Mouse (Mus musculus) midbrain, embryonic 14.5 days (tissue): Measurements from ENCODE around the gene Pacsin3. TPM values are rescaled to one million over a fixed set of nuclear protein-coding genes. Genes with fewer than 3 reads are reported as not detected.
A peak's percentile ranks its signal among the peaks of the same experiment; 100 is the strongest.
"Not testable (repeated sequence)": the region's sequence is repeated elsewhere in the genome, so short reads cannot be mapped to it uniquely, and the experiment has no call there.

ENCODE experiments used
- ATAC-seq: fragments of 200-750 bp; cut with Nextera tagmentation; 2 replicates; pipeline ENCODE4 v1.8.0; 2017; ENCODE audit warnings: moderate number of reproducible peaks, moderate library complexity; ENCODE audit not compliant: low FRiP score, low TSS enrichment
- DNase-seq: peaks from one replicate; pipeline ENCODE4 v3.0.0-alpha.2; 2015
- H3K27ac ChIP-seq: fragments of 300-500 bp; sonication (generic); replicated peaks from 2 replicates; pipeline ENCODE4 v1.5.1; 2014; ENCODE audit warnings: mild to moderate bottlenecking, low read depth, low read length, moderate library complexity
- H3K27me3 ChIP-seq: fragments of 300-500 bp; sonication (generic); 2 replicates; pipeline ENCODE4 v1.6.1; 2014; ENCODE audit warnings: low read length, control low read depth, mixed read lengths; ENCODE audit not compliant: control insufficient read depth, insufficient read depth
- H3K36me3 ChIP-seq: fragments of 300-500 bp; sonication (generic); 2 replicates; pipeline ENCODE4 v1.6.1; 2014; ENCODE audit warnings: low read length, control low read depth; ENCODE audit not compliant: control insufficient read depth, insufficient read depth
- H3K4me1 ChIP-seq: fragments of 300-500 bp; sonication (generic); 2 replicates; pipeline ENCODE4 v1.6.1; 2014; ENCODE audit warnings: mild to moderate bottlenecking, antibody characterized with exemption, low read length, control low read depth; ENCODE audit not compliant: control insufficient read depth, insufficient read depth
- H3K4me2 ChIP-seq: fragments of 300-500 bp; sonication (generic); 2 replicates; pipeline ENCODE4 v1.6.1; 2014; ENCODE audit warnings: mild to moderate bottlenecking, low read length, moderate library complexity
- H3K4me3 ChIP-seq: fragments of 300-500 bp; sonication (generic); replicated peaks from 2 replicates; pipeline ENCODE4 v1.5.1; 2014; ENCODE audit warnings: low read depth, low read length
- H3K9ac ChIP-seq: fragments of 300-500 bp; sonication (generic); replicated peaks from 2 replicates; pipeline ENCODE4 v1.6.1; 2014; ENCODE audit warnings: mild to moderate bottlenecking, low read length, moderate library complexity
- H3K9me3 ChIP-seq: fragments of 300-500 bp; sonication (generic); 2 replicates; pipeline ENCODE4 v1.6.1; 2016; ENCODE audit warnings: low read length, control low read depth, mixed read lengths; ENCODE audit not compliant: control insufficient read depth
- WGBS: fragments of 180-500 bp; shearing (Covaris S2); extraction: QIAGEN DNeasy Blood & Tissue Kit; methylation state at CpG from one replicate; pipeline ENCODE4 v1.1.7; 2014; 5-methylcytosine and 5-hydroxymethylcytosine counted together
- polyA plus RNA-seq: library from polyadenylated mRNA; unstranded; fragments of >200 nt; fragmentation: Nextera tagmentation; extraction: Ambion mirVana; gene quantifications from 2 replicates; pipeline ENCODE4 v1.2.1, GENCODE M21; 2014

The Pacsin3 gene
- polyA plus RNA-seq, 1 experiment from 2014 or later, result 11.4 TPM

- Histone ChIP-seq H3K4me2 (peak overlapping the region; percentile 58), H3K27ac (peak overlapping the region; percentile 55), H3K4me3 (peak overlapping the region; percentile 41)
- not testable (repeated sequence) for H3K36me3 ChIP-seq, H3K4me1 ChIP-seq, H3K9me3 ChIP-seq, H3K27me3 ChIP-seq, H3K9ac ChIP-seq
- DNase-seq (peak; percentile 47), ATAC-seq (peak; percentile 16)
- WGBS, result 24% methylated on average over 4 of the region's 4 CpGs
Observed at GRCm38 (mm10) chr2:91237511-91238080, 18.2 kb upstream of the Pacsin3 start.

- no peak for ATAC-seq
- no peak for DNase-seq
- Histone ChIP-seq H3K4me3 (no peak overlapping the region), H3K4me2 (no peak overlapping the region), H3K27ac (no peak overlapping the region), H3K4me1 (no peaks in the 10 kb centered on the region), H3K36me3 (no peaks in the 10 kb centered on the region), H3K9me3 (no peaks in the 10 kb centered on the region), H3K9ac (no peak overlapping the region), H3K27me3 (no peaks in the 10 kb centered on the region)
- WGBS, result 78% methylated on average over 5 of the region's 5 CpGs
Observed at GRCm38 (mm10) chr2:91242547-91242946, 13.2 kb upstream of the Pacsin3 start.

- H3K4me2 ChIP-seq, result no peak overlapping the region
- DNase-seq, result peak; percentile 19
- H3K27ac ChIP-seq, result no peak overlapping the region
- H3K9me3 ChIP-seq, result no peaks in the 10 kb centered on the region
- no peaks in the 10 kb centered on the region for H3K27me3 ChIP-seq
- H3K4me1 ChIP-seq, result no peaks in the 10 kb centered on the region
- H3K36me3 ChIP-seq, result no peaks in the 10 kb centered on the region
- 56% methylated on average over 3 of the region's 3 CpGs for WGBS
- H3K4me3 ChIP-seq, result no peak overlapping the region
- ATAC-seq, result no peak
- H3K9ac ChIP-seq, result no peak overlapping the region
Observed at GRCm38 (mm10) chr2:91243416-91243815, 12.3 kb upstream of the Pacsin3 start.

- Histone ChIP-seq H3K4me2 (no peak overlapping the region), H3K9me3 (no peaks in the 10 kb centered on the region), H3K9ac (no peak overlapping the region), H3K4me3 (no peak overlapping the region), H3K4me1 (no peaks in the 10 kb centered on the region), H3K27me3 (no peaks in the 10 kb centered on the region), H3K27ac (no peak overlapping the region), H3K36me3 (no peaks in the 10 kb centered on the region)
- WGBS, result 84% methylated on average over 5 of the region's 5 CpGs
- no peak for DNase-seq
- ATAC-seq, result no peak
Observed at GRCm38 (mm10) chr2:91244557-91245228, 11.1 kb upstream of the Pacsin3 start.

- no peak overlapping the region for H3K27ac ChIP-seq
- H3K9me3 ChIP-seq, result no peaks in the 10 kb centered on the region
- DNase-seq (no peak), ATAC-seq (no peak)
- no peaks in the 10 kb centered on the region for H3K4me1 ChIP-seq
- no peak overlapping the region for H3K4me3 ChIP-seq
- 92% methylated on average over 4 of the region's 4 CpGs for WGBS
- H3K9ac ChIP-seq, result no peak overlapping the region
- H3K36me3 ChIP-seq, result no peaks in the 10 kb centered on the region
- H3K27me3 ChIP-seq, result no peaks in the 10 kb centered on the region
- no peak overlapping the region for H3K4me2 ChIP-seq
Observed at GRCm38 (mm10) chr2:91248366-91248765, 7.4 kb upstream of the Pacsin3 start.

GRCm38 (mm10) chr2:91252001-91252400, 3.8 kb upstream of the Pacsin3 start:
- H3K4me1 ChIP-seq, result peaks cover 16% of the 10 kb centered on the region
- no peak overlapping the region for H3K9ac ChIP-seq
- H3K27me3 ChIP-seq, result 0 out of 2 replicates have a peak, but pooled peaks cover 6% of the 10 kb centered on the region
- no peak overlapping the region for H3K4me3 ChIP-seq
- H3K4me2 ChIP-seq, result no peak overlapping the region
- WGBS, result 82% methylated on average over 4 of the region's 4 CpGs
- DNase-seq (no peak), ATAC-seq (no peak)
- no peaks in the 10 kb centered on the region for H3K36me3 ChIP-seq
- no peaks in the 10 kb centered on the region for H3K9me3 ChIP-seq
- H3K27ac ChIP-seq, result no peak overlapping the region

GRCm38 (mm10) chr2:91252512-91252911, 3.2 kb upstream of the Pacsin3 start:
- Histone ChIP-seq H3K4me1 (peaks cover 21% of the 10 kb centered on the region), H3K9ac (no peak overlapping the region), H3K4me2 (no peak overlapping the region), H3K36me3 (no peaks in the 10 kb centered on the region), H3K27me3 (0 out of 2 replicates have a peak, but pooled peaks cover 7% of the 10 kb centered on the region), H3K4me3 (no peak overlapping the region), H3K9me3 (no peaks in the 10 kb centered on the region), H3K27ac (no peak overlapping the region)
- ATAC-seq (no peak), DNase-seq (no peak)
- 59% methylated on average over 4 of the region's 4 CpGs for WGBS

- Histone ChIP-seq H3K9ac (no peak overlapping the region), H3K27ac (no peak overlapping the region), H3K36me3 (no peaks in the 10 kb centered on the region), H3K9me3 (no peaks in the 10 kb centered on the region), H3K4me2 (no peak overlapping the region), H3K27me3 (peaks cover 10% of the 10 kb centered on the region; the same call in 1 of the 2 replicates), H3K4me1 (peaks cover 23% of the 10 kb centered on the region), H3K4me3 (no peak overlapping the region)
- 32% methylated on average over 8 of the region's 8 CpGs for WGBS
- no peak for ATAC-seq
- DNase-seq, result peak; percentile 38
Observed at GRCm38 (mm10) chr2:91254725-91255380, 901 bp upstream of the Pacsin3 start.
